Mouse (Mus musculus) kidney, postnatal 14 days (tissue): Measurements from ENCODE around the gene Tmem198b.
A peak's percentile ranks its signal among the peaks of the same experiment; 100 is the strongest.

Experiments
- DNase-seq: peaks from one replicate; pipeline ENCODE4 v3.0.0; 2022; ENCODE audit warnings: mixed read lengths

Gene Tmem198b

GRCm38 (mm10) chr10:128798676-128799075 lies 5.5 kb downstream of the Tmem198b start:
- no peak for DNase-seq

- no peak for DNase-seq
These were observed 8.6 kb downstream of the Tmem198b start for GRCm38 (mm10) chr10:128795581-128795980.

DNA sequence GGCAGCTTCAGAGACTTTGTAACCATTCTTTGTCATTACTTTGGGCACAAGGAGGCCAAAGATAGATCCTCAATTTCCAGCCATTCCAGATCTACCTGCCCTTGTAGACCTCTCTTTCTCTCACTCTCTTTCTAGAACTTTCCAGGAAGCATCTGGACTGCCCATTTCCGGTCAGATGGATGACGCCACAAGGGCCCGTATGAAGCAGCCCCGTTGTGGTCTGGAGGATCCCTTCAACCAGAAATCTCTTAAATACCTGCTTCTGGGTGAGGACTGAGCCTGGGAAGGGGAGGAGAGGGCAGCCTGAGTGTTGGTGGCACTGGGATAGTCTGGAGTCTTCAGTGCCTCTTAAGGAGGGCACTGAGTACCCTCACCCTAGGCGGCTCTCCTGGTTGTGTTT lies 9.8 kb downstream of the Tmem198b start:
- DNase-seq: no peak

- no peak for DNase-seq
These were observed 10.9 kb downstream of the Tmem198b start for GRCm38 (mm10) chr10:128793258-128793657.

DNA sequence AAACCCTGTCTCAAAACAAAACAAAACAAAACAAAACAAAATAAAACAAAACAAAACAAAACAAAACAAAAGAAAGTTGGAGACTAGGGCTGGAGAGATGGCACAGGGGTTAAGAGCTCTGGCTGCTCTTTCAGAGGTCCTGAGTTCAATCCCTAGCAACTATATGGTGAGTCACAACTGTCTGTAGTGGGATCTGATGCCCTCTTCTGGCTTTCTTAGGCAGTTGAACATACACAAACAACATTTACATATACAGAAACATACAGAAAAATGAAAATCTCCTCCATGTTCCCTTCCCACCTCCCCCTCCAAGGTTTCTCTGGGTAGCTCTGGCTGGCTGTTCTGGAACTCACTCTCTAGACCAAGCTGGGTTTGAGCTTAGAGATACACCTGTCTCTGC lies 12.1 kb downstream of the Tmem198b start:
- DNase-seq: no peak

DNA sequence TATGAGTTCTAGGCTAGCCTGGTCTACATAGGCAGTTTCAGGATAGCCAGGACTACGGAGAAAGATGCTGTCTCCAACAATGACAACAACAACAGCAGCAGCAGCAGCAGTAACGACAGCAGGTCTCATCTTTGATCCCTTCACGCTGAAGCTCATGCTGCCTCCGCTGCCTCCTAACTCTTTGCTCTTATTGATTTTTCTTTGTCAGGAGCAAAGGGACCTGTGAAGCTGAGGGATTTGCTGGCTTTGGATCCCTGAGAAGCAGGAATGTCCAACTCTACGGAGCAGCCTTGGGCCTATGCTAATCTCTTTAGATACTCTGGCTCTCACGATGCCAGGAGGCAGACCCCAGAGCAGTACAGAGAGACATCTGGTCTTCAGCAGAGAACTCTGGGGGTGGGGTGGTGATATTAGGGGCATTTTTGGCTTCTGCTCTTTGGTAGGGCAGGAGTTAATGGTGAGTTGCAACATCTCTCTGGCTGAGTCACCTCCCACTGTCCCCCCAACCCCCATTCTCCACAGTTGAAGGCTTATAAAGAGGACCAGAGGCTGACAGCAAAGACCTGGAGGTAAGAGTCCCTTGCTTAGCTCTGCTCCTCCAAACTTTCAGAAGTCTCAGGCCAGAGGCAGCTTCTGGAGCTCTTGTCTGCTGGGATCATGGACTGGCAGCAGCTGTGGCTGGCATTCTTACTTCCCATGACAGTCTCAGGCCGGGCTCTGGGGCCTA lies 13.6 kb downstream of the Tmem198b start, which contains the start of gene Mmp19:
Gene Mmp19 (plus strand): TSS at position 513 of the 727 bp plus-strand sequence.
- no peak for DNase-seq

GRCm38 (mm10) chr10:128780200-128780599 lies 24.0 kb downstream of the Tmem198b start:
- no peak for DNase-seq

DNA sequence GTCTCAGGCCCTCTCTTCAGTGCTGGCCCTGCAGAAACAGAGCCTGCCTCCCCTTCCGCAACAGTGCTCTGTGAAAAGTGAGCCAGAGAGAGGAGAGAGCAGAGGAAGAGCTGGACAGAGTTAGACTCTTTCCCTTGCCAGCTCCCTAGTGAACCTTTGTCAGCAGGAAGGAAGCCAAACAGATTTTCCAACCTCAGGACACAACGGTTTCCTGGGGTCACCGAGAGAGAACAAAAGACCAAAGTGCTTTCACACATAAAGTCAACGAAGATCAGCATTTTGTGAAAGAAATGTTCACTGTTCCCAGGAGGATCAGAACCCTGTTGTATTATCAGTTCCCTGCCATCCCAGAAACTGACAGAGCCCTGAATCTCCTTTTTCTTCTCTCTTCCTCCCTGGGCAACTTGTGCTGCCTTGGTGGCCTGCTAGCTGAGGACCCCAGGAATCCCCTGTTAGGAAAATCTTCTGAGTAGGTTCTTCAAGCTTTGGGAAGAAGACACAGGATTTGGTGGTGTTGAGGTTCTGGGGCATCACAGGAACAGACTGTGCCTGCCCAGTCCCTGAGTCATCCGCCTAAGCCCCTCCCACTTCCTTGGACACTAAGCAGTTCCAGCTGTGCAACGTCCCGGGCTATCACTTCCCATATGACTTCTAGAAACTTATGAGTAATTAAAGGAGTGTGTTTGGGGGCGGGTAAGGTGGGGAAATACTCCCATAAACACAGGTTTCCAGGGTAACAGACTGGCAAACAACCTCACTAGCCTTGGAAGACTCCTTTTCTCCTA lies 25.0 kb downstream of the Tmem198b start:
- DNase-seq: peak; percentile 87

DNA sequence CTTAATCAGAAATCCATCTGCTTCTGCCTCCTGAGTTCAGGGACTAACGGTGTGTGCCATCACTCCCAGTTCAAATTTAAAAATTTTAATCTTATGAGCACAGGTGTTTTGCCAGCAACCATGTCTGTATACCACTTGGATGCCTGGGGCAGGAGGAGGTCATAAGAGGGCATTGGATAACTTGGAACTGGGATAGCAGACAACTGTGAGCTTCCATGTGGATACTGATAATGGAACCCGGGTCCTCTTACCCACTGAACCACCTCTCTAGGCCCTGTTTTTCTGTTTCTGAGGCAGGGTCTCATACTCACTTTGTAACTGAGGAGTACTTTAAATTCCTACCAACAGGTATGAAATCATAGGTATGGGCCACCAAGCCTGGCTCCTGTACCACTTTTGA lies 25.7 kb downstream of the Tmem198b start:
- no peak for DNase-seq

GRCm38 (mm10) chr10:128773685-128774084 lies 30.5 kb downstream of the Tmem198b start:
- peak; percentile 11 for DNase-seq

DNA sequence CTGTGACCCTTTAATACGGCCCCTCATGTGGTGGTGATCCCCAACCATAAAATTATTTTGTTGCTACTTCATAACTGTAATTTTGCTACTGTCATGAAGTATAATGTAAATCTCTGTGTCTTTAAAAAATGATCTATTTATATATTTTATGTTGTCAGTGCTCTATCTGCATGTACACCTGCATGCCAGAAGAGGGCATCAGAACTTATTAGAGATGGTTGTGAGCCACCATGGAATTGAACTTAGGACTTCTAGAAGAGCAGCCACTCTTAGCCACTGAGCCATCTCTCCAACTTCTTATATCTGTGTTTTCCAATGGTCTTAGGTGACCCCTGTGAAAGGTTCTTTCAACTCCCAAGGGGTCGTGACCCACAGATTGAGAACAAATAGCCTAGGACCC lies 31.3 kb downstream of the Tmem198b start:
- DNase-seq: no peak
